Mouse (Mus musculus) thymus, adult 2 months (tissue): ENCODE measurements around the gene Msi2. TPM values are rescaled to one million over a fixed set of nuclear protein-coding genes. Genes with fewer than 3 reads are reported as not detected.

Experiments
- DNase-seq: peaks from one replicate; pipeline ENCODE4 v3.0.0; 2021
- H3K27ac ChIP-seq: fragments of 200-500 bp; 2 replicates; pipeline ENCODE4 v1.5.1; 2012; ENCODE audit warnings: low read length, control low read depth; ENCODE audit not compliant: control insufficient read depth, insufficient read depth
- H3K27me3 ChIP-seq: fragments of 200-500 bp; 2 replicates; pipeline ENCODE4 v1.6.1; 2012; ENCODE audit warnings: mild to moderate bottlenecking, low read length, moderate library complexity, mixed read lengths; ENCODE audit not compliant: control insufficient read depth, insufficient read depth
- H3K36me3 ChIP-seq: fragments of 200-500 bp; 2 replicates; pipeline ENCODE4 v1.6.1; 2012; ENCODE audit warnings: mild to moderate bottlenecking, low read length, moderate library complexity; ENCODE audit not compliant: control insufficient read depth, insufficient read depth
- H3K4me1 ChIP-seq: fragments of 200-500 bp; replicated peaks from 2 replicates; pipeline ENCODE4 v1.6.1; 2012; ENCODE audit warnings: low read length; ENCODE audit not compliant: control insufficient read depth, insufficient read depth
- H3K4me3 ChIP-seq: fragments of 200-500 bp; 2 replicates; pipeline ENCODE4 v1.5.1; 2012; ENCODE audit warnings: mild to moderate bottlenecking, low read length, control low read depth, moderate library complexity; ENCODE audit not compliant: control insufficient read depth, insufficient read depth
- CTCF ChIP-seq: fragments of 200-500 bp; IDR thresholded peaks from 2 replicates; pipeline ENCODE4 v1.5.1; 2012; ENCODE audit warnings: mild to moderate bottlenecking, control low read depth, low read length, moderate library complexity, borderline replicate concordance; ENCODE audit not compliant: control insufficient read depth, poor library complexity, insufficient read depth; ENCODE audit errors: extremely low read depth
- POLR2A ChIP-seq: fragments of 200-500 bp; IDR thresholded peaks from 2 replicates; pipeline ENCODE4 v1.6.1; 2012; ENCODE audit warnings: mild to moderate bottlenecking, low read length, control low read depth, moderate library complexity; ENCODE audit not compliant: control insufficient read depth, poor library complexity, insufficient read depth; ENCODE audit errors: extremely low read depth
- WGBS: fragments of 180-500 bp; shearing (Covaris S2); methylation state at CpG from one replicate; pipeline ENCODE4 v1.1.7; 2018; 5-methylcytosine and 5-hydroxymethylcytosine counted together
- polyA plus RNA-seq: library from polyadenylated mRNA; depleted of rRNA; stranded (reverse); fragments of >200 nt; gene quantifications from 2 replicates; pipeline ENCODE4 v1.2.3, GENCODE M21; 2012

Msi2 gene
- polyA plus RNA-seq, 1 experiment: 51.3 TPM

- Histone ChIP-seq H3K27me3 (no peaks in the 10 kb centered on the region), H3K27ac (no peak overlapping the region), H3K4me3 (no peak overlapping the region), H3K4me1 (no peaks in the 10 kb centered on the region), H3K36me3 (no peaks in the 10 kb centered on the region)
- DNase-seq: no peak
- 91% methylated on average over 13 of the region's 13 CpGs for WGBS
- TF ChIP-seq CTCF (no peak), POLR2A (no peak)
Measured at GRCm38 (mm10) chr11:88739574-88740295, 21.4 kb upstream of the Msi2 start.

DNA sequence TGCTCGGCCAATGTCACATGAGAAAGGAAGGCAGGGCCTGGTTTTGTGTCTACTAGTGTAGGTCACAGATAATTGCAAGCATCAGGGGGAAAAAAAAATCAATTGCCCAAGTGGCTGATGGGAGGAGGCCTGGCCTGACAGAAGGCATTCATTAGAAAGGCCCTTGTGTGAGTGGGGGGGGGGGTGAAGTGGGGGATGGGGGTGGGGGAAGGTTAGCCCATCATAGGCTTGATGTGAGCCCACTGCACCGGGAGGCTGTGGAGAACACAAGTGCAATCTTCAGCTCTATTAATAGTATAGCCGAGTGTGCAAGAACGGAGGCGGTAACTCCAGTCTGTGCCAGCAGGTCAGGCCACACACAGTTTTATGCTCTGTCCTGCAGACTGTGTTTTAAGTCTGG is 11.1 kb upstream of the Msi2 start:
- WGBS: 91% methylated on average over 5 of the region's 5 CpGs
- Histone ChIP-seq H3K27me3 (no peaks in the 10 kb centered on the region), H3K27ac (no peak overlapping the region), H3K36me3 (no peaks in the 10 kb centered on the region), H3K4me1 (peaks cover 9% of the 10 kb centered on the region), H3K4me3 (no peak overlapping the region)
- no peak for DNase-seq
- TF ChIP-seq CTCF: no peak
- no peak for TF ChIP-seq POLR2A

GRCm38 (mm10) chr11:88728508-88728890 is 10.2 kb upstream of the Msi2 start:
- H3K36me3 ChIP-seq: no peaks in the 10 kb centered on the region
- peaks cover 9% of the 10 kb centered on the region for H3K4me1 ChIP-seq
- H3K27ac ChIP-seq: no peak overlapping the region
- peak; percentile 77 for DNase-seq
- no peaks in the 10 kb centered on the region for H3K27me3 ChIP-seq
- WGBS: 2% methylated on average over 6 of the region's 6 CpGs
- H3K4me3 ChIP-seq: no peak overlapping the region
- TF ChIP-seq POLR2A (no peak), CTCF (no peak)

GRCm38 (mm10) chr11:88727768-88728507 is 9.6 kb upstream of the Msi2 start:
- WGBS: 39% methylated on average over 20 of the region's 20 CpGs
- no peak for DNase-seq
- TF ChIP-seq CTCF: no peak
- TF ChIP-seq POLR2A: no peak

GRCm38 (mm10) chr11:88721144-88721636 is 2.9 kb upstream of the Msi2 start:
- TF ChIP-seq POLR2A (no peak), CTCF (no peak)
- Histone ChIP-seq H3K4me1 (no peaks in the 10 kb centered on the region; the same call in 1 of the 2 replicates), H3K27ac (no peak overlapping the region), H3K27me3 (no peaks in the 10 kb centered on the region), H3K4me3 (no peak overlapping the region), H3K36me3 (no peaks in the 10 kb centered on the region)
- no peak for DNase-seq
- 96% methylated on average over 10 of the region's 10 CpGs for WGBS

More at GRCm38 (mm10) chr11:88727768-88728507, 9.6 kb upstream of the Msi2 start:
- Histone ChIP-seq H3K4me3 (no peak overlapping the region), H3K27ac (no peak overlapping the region), H3K27me3 (no peaks in the 10 kb centered on the region), H3K36me3 (no peaks in the 10 kb centered on the region), H3K4me1 (peaks cover 9% of the 10 kb centered on the region)

DNA sequence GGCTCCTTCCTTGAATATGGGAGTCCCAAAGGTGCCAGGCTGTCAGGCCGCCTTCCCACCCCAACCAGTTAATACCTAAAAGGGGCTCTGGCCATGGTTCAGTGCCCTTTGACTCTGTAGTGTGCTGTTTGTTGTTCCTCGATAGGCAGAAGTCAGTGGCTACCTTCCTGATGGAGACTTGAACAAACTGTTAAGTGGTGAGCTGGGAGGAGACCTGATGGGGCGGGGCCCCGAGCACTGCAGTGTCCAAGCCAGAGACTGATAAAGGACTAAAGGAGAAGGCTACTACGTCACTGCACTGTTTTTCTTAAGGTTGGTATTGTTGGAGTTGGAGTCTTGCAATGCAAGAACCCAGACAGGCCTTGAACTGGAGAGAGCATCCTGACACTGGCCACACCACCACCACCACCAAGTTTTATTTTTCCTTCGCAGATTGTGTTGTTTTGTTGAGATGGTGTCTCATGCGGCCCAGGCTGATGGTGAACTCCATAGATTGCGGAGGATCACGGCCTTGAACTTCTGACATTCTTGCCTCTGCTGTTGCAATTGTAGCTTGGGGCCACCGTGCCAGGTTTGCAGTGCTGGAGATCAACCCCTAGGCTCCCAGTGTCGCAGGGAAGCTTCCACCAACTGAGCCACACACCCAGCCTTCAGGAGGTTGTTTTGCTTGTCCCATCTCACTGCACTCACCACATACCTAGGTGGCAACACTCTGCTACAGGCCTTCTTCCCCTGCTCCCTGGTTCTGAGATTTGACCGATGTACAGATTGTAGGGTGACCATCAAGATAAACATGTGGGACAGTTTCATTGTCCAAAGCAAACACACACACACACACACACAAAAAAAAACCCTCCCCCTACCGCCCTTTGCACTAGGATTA is 2.2 kb upstream of the Msi2 start:
- Histone ChIP-seq H3K4me3 (no peak overlapping the region), H3K4me1 (no peaks in the 10 kb centered on the region; the same call in 1 of the 2 replicates), H3K27ac (no peak overlapping the region), H3K36me3 (no peaks in the 10 kb centered on the region), H3K27me3 (no peaks in the 10 kb centered on the region)
- TF ChIP-seq POLR2A (no peak), CTCF (no peak)
- WGBS: 96% methylated on average over 13 of the region's 13 CpGs
- no peak for DNase-seq
